In genomic region chr4:151250824-151251223, GRCm38 (mm10) we compare ENCODE assay signal across 18 mouse cellular contexts.
DNase-seq lines count a peak whose midpoint lies in the region.
"Had no signal": no experiment of that assay in that cellular context is flagged by ENCODE, and none has a peak within 500 bp of the region (broad histone marks: within the 10 kb centered on the region; RNA-seq: fewer than 3 reads in every experiment).

No protein-coding gene starts in this region.

- intact Hi-C loops in left cerebral cortex, postnatal 10 days (cut with DNase I), result no loop called here

- DNase-seq in layer of hippocampus, adult 9-11 months, result peak; percentile 34
- no peak for DNase-seq in layer of hippocampus, adult 8-10 months (ENCODE audit: low spot score in 2 of 2)
- peak; percentile 51 for DNase-seq in Muller cell, postnatal 12 days (ENCODE audit: inconsistent ontology term)
- peak; percentile 56 for DNase-seq in brain, adult 2 months (ENCODE audit: low read depth, low spot score)
- DNase-seq in kidney, adult 11 months, result no peak
- DNase-seq in left cerebral cortex, postnatal 10 days (ENCODE audit: extremely low spot score in 1 of 2, low spot score in 2 of 2), result no peak
- DNase-seq: adrenal gland, adult 2 months; adrenal gland, adult 8-10 months; adrenal gland, postnatal 10 days; adrenal gland, postnatal 14 days; adrenal gland, postnatal 25 days; adrenal gland, postnatal 36 days; B cell, adult 2 months; cerebellum, adult 11 months; cerebellum, adult 11-12 months; cerebellum, adult 18-20 months; cerebellum, adult 2 months; cerebellum, adult 8-10 months had no signal

Comparison
In these comparisons a context has a peak if more than half of its experiments do, and no peak if none do; other contexts are left out.
1. DNase-seq: peak in layer of hippocampus, adult 9-11 months (single experiment), Muller cell, postnatal 12 days (single experiment) and brain, adult 2 months (single experiment); none in layer of hippocampus, adult 8-10 months (0 of 2), kidney, adult 11 months (single experiment) and left cerebral cortex, postnatal 10 days (0 of 2).